Mouse (Mus musculus): ENCODE data around the gene Synpo2. TPM values are rescaled to one million over a fixed set of nuclear protein-coding genes. Genes with fewer than 3 reads are reported as not detected.

The Synpo2 gene
- total RNA-seq, 2 experiments from 2014 or later: 2.3 to 3.6 TPM

GRCm38 (mm10) chr3:123207386-123207785, 28.6 kb downstream of the Synpo2 start:
- no peak for ATAC-seq (replicated peaks; ENCODE audit: low FRiP score, low TSS enrichment, poor library complexity, severe bottlenecking)

GRCm38 (mm10) chr3:123205485-123205884, 30.5 kb downstream of the Synpo2 start:
- no peak for ATAC-seq (replicated peaks; ENCODE audit: low FRiP score, low TSS enrichment, poor library complexity, severe bottlenecking)

- no peak for ATAC-seq (replicated peaks; ENCODE audit: low FRiP score, low TSS enrichment, poor library complexity, severe bottlenecking)
These were observed 30.9 kb downstream of the Synpo2 start for GRCm38 (mm10) chr3:123205065-123205464.

GRCm38 (mm10) chr3:123204658-123205057, 31.3 kb downstream of the Synpo2 start:
- no peak for ATAC-seq (replicated peaks; ENCODE audit: low FRiP score, low TSS enrichment, poor library complexity, severe bottlenecking)

- ATAC-seq (replicated peaks; ENCODE audit: low FRiP score, low TSS enrichment, poor library complexity, severe bottlenecking): no peak
These were observed 34.2 kb downstream of the Synpo2 start for GRCm38 (mm10) chr3:123201798-123202197.

- ATAC-seq (replicated peaks; ENCODE audit: low FRiP score, low TSS enrichment, poor library complexity, severe bottlenecking): no peak
These were observed 42.2 kb downstream of the Synpo2 start for GRCm38 (mm10) chr3:123193740-123194139.

- peak; percentile 91 for ATAC-seq (replicated peaks; ENCODE audit: low FRiP score, low TSS enrichment, poor library complexity, severe bottlenecking)
These were observed 44.3 kb downstream of the Synpo2 start for GRCm38 (mm10) chr3:123191602-123192001.

- ATAC-seq (replicated peaks; ENCODE audit: low FRiP score, low TSS enrichment, poor library complexity, severe bottlenecking): no peak
These were observed 45.6 kb downstream of the Synpo2 start for GRCm38 (mm10) chr3:123190329-123190728.

GRCm38 (mm10) chr3:123189826-123190225, 46.1 kb downstream of the Synpo2 start:
- ATAC-seq (replicated peaks; ENCODE audit: low FRiP score, low TSS enrichment, poor library complexity, severe bottlenecking): no peak

- no peak for ATAC-seq (replicated peaks; ENCODE audit: low FRiP score, low TSS enrichment, poor library complexity, severe bottlenecking)
These were observed 47.2 kb downstream of the Synpo2 start for GRCm38 (mm10) chr3:123188616-123189230.

- no peak for ATAC-seq (replicated peaks; ENCODE audit: low FRiP score, low TSS enrichment, poor library complexity, severe bottlenecking)
These were observed 48.4 kb downstream of the Synpo2 start for GRCm38 (mm10) chr3:123187370-123188124.

- ATAC-seq (replicated peaks; ENCODE audit: low FRiP score, low TSS enrichment, poor library complexity, severe bottlenecking): no peak
These were observed 50.6 kb downstream of the Synpo2 start for GRCm38 (mm10) chr3:123185238-123185925.

- no peak for ATAC-seq (replicated peaks; ENCODE audit: low FRiP score, low TSS enrichment, poor library complexity, severe bottlenecking)
These were observed 51.7 kb downstream of the Synpo2 start for GRCm38 (mm10) chr3:123184281-123184680.

- no peak for ATAC-seq (replicated peaks; ENCODE audit: low FRiP score, low TSS enrichment, poor library complexity, severe bottlenecking)
These were observed 56.4 kb downstream of the Synpo2 start for GRCm38 (mm10) chr3:123179508-123179907.

GRCm38 (mm10) chr3:123179041-123179440, 56.9 kb downstream of the Synpo2 start:
- no peak for ATAC-seq (replicated peaks; ENCODE audit: low FRiP score, low TSS enrichment, poor library complexity, severe bottlenecking)

- ATAC-seq (replicated peaks; ENCODE audit: low FRiP score, low TSS enrichment, poor library complexity, severe bottlenecking): no peak
These were observed 57.5 kb downstream of the Synpo2 start for GRCm38 (mm10) chr3:123178420-123178819.

GRCm38 (mm10) chr3:123176366-123177334, 59.3 kb downstream of the Synpo2 start:
- ATAC-seq (replicated peaks; ENCODE audit: low FRiP score, low TSS enrichment, poor library complexity, severe bottlenecking): peak; percentile 76

- ATAC-seq (replicated peaks; ENCODE audit: low FRiP score, low TSS enrichment, poor library complexity, severe bottlenecking): peak; percentile 59
These were observed 60.8 kb downstream of the Synpo2 start for GRCm38 (mm10) chr3:123175142-123175541.

GRCm38 (mm10) chr3:123174379-123174697, 61.6 kb downstream of the Synpo2 start:
- ATAC-seq (replicated peaks; ENCODE audit: low FRiP score, low TSS enrichment, poor library complexity, severe bottlenecking): no peak
